Mouse (Mus musculus): ENCODE results near the gene Vmn1r5.
"Not testable (repeated sequence)": the region's sequence is repeated elsewhere in the genome, so short reads cannot be mapped to it uniquely, and the experiment has no call there.

The Vmn1r5 gene

DNA sequence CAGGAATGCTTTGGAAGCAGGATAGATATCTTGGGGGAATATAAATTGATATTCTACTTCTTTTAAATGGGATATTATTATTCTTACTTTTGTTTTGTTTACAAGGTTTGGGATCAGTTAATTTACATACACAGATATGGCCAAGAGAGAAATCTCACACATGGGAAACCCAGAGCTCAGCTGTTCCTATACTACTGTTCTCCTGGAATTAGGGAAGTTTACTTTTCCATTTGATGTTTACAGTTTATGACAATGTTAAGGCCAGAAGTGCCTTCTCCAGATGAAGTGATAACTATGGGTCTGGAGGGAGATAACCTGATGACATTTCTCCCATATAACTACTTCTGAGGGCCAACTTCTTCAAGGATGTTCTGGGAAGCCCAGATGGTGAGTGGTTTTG, at the start of gene Vmn1r5:
TSS of gene Vmn1r5 (plus strand) at position 301 of the 400 bp plus-strand sequence.
- in situ Hi-C loops (cut with MboI; ENCODE audit: low sequenced_read_pairs) = no loop called here

DNA sequence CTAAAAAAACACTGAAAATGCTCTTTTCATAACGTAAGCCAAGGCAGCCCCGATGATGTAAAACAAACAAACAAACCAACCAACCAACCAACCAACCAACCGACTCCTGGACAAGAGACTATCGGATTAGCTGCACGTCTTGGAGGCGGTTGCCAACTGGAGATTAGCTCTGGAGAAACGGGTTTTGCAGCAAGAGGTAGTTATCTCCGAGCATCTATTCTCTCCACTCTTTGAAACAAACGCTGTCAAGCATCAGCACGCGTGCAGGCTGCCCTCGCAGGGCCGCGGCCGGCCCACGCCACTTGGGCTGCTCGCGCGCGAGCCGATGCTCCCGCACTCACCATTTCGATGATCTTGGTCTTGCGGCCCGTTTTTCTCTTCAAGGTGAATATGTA, 46.7 kb upstream of the Vmn1r5 start:
- in situ Hi-C loops (cut with MboI; ENCODE audit: low sequenced_read_pairs) = loop anchor here (10.0 kb wide), 1 partner anchor 119 kb away; no protein-coding TSS in a partner anchor

DNA sequence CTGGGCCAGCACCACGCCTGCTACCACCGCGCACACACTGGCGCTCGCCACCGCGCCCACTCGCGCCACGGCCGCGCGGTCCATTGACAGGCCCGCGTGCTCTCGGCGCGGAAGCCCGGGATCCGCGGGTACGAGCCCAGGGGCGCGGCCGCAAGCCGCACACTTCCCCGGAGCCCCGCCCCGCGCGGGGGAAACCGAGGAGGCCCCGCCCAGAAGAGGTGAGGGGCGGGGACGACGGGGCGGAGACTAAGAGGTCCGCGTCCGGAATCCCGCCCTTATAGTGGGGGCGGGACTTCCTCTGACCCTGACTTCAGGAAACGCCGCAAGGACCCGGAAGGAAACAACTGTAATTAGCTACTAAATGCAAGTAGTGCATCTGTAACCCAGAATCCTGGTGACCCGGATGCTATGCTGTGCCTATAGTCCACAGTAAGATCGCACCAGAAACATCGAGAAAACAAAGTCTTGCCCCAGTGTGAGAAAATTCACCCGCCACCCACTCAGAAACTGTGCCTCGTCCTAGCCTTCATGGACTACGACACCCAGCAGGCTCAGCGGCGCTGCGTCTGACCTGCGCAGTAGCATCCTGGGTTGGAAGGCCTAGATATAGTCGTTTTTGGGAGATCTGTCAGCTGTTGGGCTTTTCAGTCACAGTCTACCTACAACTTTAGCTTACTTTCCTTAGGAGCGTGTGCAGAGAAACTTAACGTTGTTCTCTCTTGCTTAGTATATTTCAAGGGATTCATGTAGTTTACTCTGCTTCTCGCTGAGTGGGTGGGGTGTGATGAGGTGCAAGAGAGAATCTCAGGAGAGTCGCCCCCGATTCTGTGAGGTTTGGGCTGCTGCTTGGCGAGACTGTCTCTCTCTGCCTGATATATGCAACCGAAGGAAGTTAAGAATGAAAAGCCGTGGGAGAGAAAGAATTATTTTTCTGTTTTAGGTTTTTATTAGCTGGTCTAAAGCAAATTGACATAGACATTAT, 46.1 kb upstream of the Vmn1r5 start, which contains the start of the genes Nt5c3 and Vmn1r4:
TSS of gene Nt5c3 (minus strand) at position 207 of the 982 bp plus-strand sequence.
TSS of gene Vmn1r4 (plus strand) at position 290 of the 982 bp plus-strand sequence.
- in situ Hi-C loops (cut with MboI; ENCODE audit: low sequenced_read_pairs) = loop anchor here (10.0 kb wide), 1 partner anchor 119 kb away; no protein-coding TSS in a partner anchor

DNA sequence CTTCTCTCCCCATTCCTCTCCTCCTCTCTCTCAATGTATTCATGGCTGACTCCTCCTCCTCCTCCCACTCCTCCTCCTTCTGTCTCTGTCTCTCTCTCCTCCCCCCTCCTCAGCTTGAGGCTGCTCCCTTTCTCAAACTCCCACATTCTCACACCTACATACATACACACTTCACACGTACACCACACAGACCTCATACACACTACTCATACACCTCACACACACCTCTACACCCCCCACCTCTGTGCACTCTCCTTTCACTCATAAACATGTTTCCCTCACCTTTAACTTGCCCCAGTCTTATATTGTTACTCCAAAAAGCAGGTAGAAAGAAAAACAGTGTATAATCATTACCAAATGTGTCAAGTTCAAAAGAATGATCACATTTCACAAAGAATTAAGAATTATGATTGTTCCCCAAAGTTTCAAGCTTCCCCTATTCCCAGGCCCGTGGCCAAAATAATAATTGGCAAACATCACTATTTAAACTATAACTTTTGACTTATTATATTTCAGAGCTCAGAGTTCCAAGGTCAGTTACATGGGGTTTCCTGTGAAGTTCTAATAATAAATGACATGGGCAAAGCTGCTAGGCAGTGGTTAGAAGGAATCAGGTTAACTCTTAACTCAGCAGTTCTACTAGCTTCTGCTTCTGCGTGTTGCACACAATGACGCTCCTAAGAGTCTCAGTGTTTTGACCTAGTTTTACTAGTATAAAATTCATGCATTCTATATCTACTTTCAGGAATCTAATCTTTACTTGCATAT, 38.2 kb upstream of the Vmn1r5 start:
- in situ Hi-C loops (cut with MboI; ENCODE audit: low sequenced_read_pairs) = no loop called here

DNA sequence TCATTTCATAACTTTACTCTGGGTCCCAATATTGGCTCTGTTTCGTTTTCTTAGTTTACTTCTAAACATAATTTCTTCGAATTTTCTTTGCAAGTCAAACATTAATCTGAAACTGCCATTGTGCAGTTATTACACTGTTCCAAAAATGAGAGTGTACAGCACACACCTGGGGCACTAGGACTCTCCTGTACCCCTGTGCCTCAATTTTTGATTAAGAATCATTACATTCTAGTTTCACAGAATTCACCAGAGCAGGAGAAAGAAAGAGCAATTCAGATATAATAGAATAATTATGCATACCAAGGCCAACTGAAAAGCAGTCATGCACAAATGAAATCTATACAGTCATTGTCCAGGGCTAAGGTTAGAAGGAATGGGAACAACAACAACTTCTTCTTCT, 37.6 kb upstream of the Vmn1r5 start:
- in situ Hi-C loops (cut with MboI; ENCODE audit: low sequenced_read_pairs) = no loop called here

DNA sequence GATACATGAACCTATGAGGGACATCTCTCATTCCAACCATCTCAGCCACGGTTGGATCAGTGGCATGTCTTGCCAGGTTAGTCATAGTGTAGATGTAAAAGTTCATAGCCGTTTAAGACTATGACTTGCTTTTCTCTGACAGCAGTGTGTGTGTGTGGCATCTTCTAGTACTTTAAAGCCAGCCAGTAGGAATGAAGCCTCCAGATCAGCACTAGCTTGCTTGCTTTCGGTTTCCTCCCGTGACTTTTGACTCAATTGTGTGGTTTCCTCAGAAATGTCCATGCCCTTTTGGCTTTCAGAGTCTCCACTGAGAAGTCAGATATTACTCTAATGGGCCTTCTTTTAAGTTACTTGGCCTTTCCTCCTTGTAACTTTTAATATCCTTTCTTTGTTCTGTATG, 35.7 kb upstream of the Vmn1r5 start:
- in situ Hi-C loops (cut with MboI; ENCODE audit: low sequenced_read_pairs) = no loop called here

DNA sequence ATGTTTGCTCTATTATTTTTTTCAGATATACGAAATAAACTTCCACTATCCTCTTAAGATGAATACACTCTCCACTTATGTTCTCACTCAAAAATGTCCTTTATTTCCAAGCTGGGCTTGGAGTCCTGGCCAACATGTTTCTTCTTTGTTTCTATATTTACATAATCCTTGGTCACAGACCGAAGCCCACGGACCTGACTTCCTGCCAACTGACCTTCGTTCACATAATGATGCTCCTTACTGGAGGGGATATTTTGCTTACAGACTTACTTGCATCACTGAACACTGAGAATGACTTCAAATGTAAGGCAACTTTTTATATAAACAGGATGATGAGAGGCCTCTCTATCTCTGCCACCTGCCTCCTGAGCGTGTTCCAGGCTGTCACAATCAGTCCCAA, 13.6 kb upstream of the Vmn1r5 start:
- in situ Hi-C loops (cut with MboI; ENCODE audit: low sequenced_read_pairs) = no loop called here

DNA sequence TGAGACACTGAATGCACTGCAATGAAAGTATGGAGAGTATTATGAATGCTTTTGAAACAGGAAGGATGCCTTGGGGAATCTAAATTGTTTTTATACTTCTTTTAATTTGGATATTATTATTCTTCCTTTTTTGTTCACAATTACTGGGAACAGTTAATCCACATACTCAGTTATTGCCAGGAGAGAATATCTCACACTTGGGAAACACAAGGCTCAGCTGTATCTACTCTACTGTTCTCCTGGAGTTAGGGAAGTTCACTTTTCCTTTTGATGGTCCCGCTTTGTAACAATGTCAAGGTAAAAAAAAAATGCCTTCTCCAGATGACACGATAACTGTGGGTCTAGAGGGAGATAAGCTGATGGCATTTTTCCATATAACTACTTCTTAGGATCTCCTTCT, 26.9 kb downstream of the Vmn1r5 start, which contains the start of gene Vmn1r6:
TSS of gene Vmn1r6 (plus strand) at position 301 of the 400 bp plus-strand sequence.
- in situ Hi-C loops (cut with MboI; ENCODE audit: low sequenced_read_pairs) = no loop called here

DNA sequence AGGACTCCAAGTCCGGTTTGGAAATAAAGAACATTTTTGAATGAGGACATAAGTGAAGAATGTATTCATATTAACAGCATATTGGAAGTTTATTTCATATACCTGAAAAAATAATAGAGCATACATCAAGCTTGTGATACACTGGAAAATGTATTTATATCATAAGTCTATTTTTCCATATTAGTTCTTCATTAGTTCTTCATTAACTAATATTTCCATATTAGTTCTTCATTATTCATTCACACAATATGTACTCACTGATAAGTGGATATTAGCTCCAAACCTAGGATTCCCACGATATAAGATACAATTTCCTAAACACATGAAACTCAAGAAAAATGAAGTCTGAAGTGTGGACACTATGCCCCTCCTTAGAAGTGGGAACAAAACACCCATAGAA, 55.2 kb downstream of the Vmn1r5 start, which contains the start of gene Vmn1r7:
TSS of gene Vmn1r7 (minus strand) at position 101 of the 400 bp plus-strand sequence.
- in situ Hi-C loops (cut with MboI; ENCODE audit: low sequenced_read_pairs) = not testable (repeated sequence)

DNA sequence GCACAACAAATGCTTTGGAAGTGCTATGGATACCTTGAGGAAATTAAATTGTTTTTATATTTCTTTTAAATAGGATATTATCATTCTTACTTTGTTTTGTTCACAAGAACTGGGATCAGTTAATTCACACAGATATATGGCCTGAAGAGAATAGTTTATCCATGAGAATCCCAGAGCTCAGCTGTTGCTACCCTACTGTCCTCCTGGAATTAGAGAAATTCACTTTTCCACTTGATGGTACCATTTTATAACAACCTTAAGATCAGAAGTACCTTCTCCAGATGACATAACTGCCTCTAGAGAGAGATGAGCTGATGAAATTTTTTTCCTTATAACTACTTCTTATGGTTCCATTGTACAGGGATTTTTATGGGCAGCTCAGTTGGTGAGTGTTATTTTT, 61.9 kb downstream of the Vmn1r5 start, which contains the start of gene Vmn1r8:
TSS of gene Vmn1r8 (plus strand) at position 301 of the 400 bp plus-strand sequence.
- in situ Hi-C loops (cut with MboI; ENCODE audit: low sequenced_read_pairs) = no loop called here

DNA sequence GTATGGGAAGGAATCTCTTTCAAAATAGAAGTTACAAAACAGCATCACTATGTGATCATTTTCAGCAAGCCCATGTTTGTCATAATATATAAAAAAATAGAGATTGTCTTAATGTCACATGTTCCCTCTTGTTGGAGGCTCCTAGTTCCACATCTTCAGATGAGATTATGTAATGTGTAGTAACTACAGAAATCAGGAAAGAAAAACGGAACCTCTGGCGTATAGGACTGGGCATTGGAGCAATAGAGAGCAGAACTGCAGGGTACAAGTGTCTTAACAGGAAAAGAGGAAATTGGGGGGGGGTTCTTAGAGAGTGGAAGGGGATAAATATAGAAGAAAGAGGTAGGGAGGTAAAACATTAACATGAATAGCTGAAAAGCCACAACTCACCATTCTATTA, 64.6 kb downstream of the Vmn1r5 start:
- in situ Hi-C loops (cut with MboI; ENCODE audit: low sequenced_read_pairs) = no loop called here
